Mouse (Mus musculus): ENCODE measurements around the gene Zfp212. TPM values are rescaled to one million over a fixed set of nuclear protein-coding genes. Genes with fewer than 3 reads are reported as not detected.
"Not testable (repeated sequence)": the region's sequence is repeated elsewhere in the genome, so short reads cannot be mapped to it uniquely, and the experiment has no call there.

Gene Zfp212
- polyA plus RNA-seq, 1 experiment from 2014 or later: 14.0 TPM

DNA sequence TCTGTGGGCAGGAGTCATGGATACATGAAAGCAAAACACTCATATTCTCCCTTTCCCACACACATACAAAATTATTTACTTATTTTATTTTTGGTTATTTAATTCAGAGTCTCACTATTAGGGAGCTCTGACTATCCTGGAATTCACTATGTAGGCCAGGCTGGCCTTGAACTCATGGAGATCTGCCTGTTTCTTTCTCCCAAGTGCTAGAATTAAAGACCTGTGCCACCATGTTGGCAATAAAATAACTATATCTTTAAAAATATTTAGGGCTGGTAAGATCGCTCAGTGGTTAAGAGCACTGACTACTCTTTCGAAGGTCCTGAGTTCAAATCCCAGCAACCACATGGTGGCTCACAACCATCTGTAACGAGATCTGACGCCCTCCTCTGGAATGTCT is 27.1 kb downstream of the Zfp212 start:
- Histone ChIP-seq H3K9me3 (replicated peaks; ENCODE audit: control insufficient read depth, low read length) (no peaks in the 10 kb centered on the region), H3K4me3 (ENCODE audit: low read depth, low read length) (no peak overlapping the region), H3K4me1 (ENCODE audit: control insufficient read depth, insufficient read depth, low read length) (no peaks in the 10 kb centered on the region), H3K36me3 (replicated peaks; ENCODE audit: control insufficient read depth, insufficient read depth, low read depth, low read length) (no peaks in the 10 kb centered on the region), H3K4me2 (ENCODE audit: low read depth, low read length) (no peak overlapping the region), H3K9ac (replicated peaks; ENCODE audit: low read length) (no peak overlapping the region), H3K27ac (replicated peaks; ENCODE audit: low read depth, low read length) (no peak overlapping the region), H3K27me3 (ENCODE audit: control insufficient read depth, insufficient read depth, low read length) (no peaks in the 10 kb centered on the region)
- 94% methylated on average over 4 of the region's 4 CpGs for WGBS
- no peak for ATAC-seq (replicated peaks; ENCODE audit: insufficient number of reproducible peaks, low FRiP score, low TSS enrichment, low read depth)
- DNase-seq (ENCODE audit: low spot score): no peak

DNA sequence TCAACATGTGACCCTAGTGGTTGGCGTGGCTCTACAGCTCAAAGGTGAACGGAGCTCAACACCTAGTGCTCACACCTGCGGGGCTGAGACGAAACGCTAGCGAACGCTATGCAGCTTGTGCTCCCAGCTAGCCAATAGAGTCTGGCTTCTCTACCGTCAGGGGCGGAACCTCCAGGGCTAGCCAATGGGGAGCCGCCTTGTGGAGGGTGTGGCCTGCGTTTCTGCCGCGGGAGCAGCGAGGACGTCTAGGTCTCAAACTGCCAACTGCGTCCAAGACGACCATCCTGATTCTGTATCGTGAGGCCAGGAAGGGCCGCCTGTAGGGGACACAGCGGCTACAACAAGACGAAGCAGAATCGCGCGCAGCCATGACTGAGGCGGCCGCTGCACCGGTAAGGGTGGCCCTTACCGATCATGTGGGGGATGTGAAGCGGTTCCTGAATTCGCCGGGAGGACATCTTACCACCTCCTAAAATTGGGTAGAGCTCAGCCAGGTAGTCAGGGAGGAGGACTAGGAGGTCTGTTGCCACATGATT is 33.0 kb downstream of the Zfp212 start, which contains the start of gene Zfp956:
Gene Zfp956 (plus strand): TSS at position 200 of the 536 bp plus-strand sequence.
- Histone ChIP-seq H3K4me1 (ENCODE audit: control insufficient read depth, insufficient read depth, low read length) (no peaks in the 10 kb centered on the region), H3K36me3 (replicated peaks; ENCODE audit: control insufficient read depth, insufficient read depth, low read depth, low read length) (no peaks in the 10 kb centered on the region; the same call in none of the 2 replicates), H3K9me3 (replicated peaks; ENCODE audit: control insufficient read depth, low read length) (no peaks in the 10 kb centered on the region), H3K4me3 (ENCODE audit: low read depth, low read length) (peak within 1 kb of the TSS; percentile 64), H3K9ac (replicated peaks; ENCODE audit: low read length) (peak within 1 kb of the TSS; percentile 67), H3K4me2 (ENCODE audit: low read depth, low read length) (peak within 1 kb of the TSS; percentile 74), H3K27ac (replicated peaks; ENCODE audit: low read depth, low read length) (0 out of 2 replicates have a peak within 1 kb of the TSS, but pooled peaks have one; percentile 28), H3K27me3 (ENCODE audit: control insufficient read depth, insufficient read depth, low read length) (no peaks in the 10 kb centered on the region)
- DNase-seq (ENCODE audit: low spot score) (peak; percentile 94), ATAC-seq (replicated peaks; ENCODE audit: insufficient number of reproducible peaks, low FRiP score, low TSS enrichment, low read depth) (peak; percentile 98)
- WGBS: under 1% methylated on average over 31 of the region's 31 CpGs

DNA sequence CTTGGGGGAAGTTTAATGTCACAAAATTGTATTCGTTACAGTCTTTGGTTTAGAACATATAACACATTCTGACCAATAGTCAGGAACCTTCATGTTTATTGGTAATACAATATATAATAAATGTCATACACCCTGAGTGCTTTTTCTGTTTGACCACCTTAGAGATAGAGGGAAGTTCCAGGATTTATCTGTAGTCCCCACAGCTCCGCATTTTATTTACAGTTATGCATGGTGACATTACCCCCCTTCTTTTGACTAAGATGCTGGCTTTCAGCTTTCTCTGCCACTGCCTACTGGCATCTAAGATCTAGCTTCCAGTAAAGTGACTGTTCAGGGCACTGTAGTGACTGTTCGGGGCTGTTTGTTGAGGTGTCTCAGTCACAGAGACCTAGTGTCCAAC is 34.1 kb downstream of the Zfp212 start:
- H3K4me3 ChIP-seq (ENCODE audit: low read depth, low read length): no peak overlapping the region
- DNase-seq (ENCODE audit: low spot score) (no peak), ATAC-seq (replicated peaks; ENCODE audit: insufficient number of reproducible peaks, low FRiP score, low TSS enrichment, low read depth) (no peak)
- no peaks in the 10 kb centered on the region for H3K27me3 ChIP-seq (ENCODE audit: control insufficient read depth, insufficient read depth, low read length)
- 93% methylated on average over 3 of the region's 3 CpGs for WGBS
- no peak overlapping the region for H3K9ac ChIP-seq (replicated peaks; ENCODE audit: low read length)
- no peak overlapping the region for H3K4me2 ChIP-seq (ENCODE audit: low read depth, low read length)
- H3K27ac ChIP-seq (replicated peaks; ENCODE audit: low read depth, low read length): no peak overlapping the region
- no peaks in the 10 kb centered on the region for H3K4me1 ChIP-seq (ENCODE audit: control insufficient read depth, insufficient read depth, low read length)
- H3K36me3 ChIP-seq (replicated peaks; ENCODE audit: control insufficient read depth, insufficient read depth, low read depth, low read length): no peaks in the 10 kb centered on the region; the same call in none of the 2 replicates
- H3K9me3 ChIP-seq (replicated peaks; ENCODE audit: control insufficient read depth, low read length): no peaks in the 10 kb centered on the region

DNA sequence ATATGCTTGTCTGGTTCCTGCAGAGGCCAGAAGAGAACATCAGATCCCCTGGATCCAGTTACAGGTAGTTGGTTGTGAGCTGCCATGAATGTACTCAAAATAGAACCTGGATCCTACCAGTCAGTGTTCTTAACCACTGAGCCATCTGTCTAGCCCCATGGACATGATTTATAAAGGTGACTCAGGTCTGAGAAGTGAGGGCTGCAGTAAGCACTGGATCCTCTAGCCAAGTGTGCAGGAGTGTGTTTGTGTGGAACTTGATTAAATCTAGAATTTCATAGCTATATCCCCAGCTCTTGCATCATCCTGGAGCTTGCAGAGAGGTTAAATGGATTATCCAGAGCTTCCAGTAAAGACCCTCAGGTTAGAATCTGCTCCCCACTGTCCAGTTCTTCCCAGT is 37.5 kb downstream of the Zfp212 start:
- H3K4me2 ChIP-seq (ENCODE audit: low read depth, low read length): no peak overlapping the region
- H3K9ac ChIP-seq (replicated peaks; ENCODE audit: low read length): no peak overlapping the region
- no peaks in the 10 kb centered on the region for H3K27me3 ChIP-seq (ENCODE audit: control insufficient read depth, insufficient read depth, low read length)
- DNase-seq (ENCODE audit: low spot score) (no peak), ATAC-seq (replicated peaks; ENCODE audit: insufficient number of reproducible peaks, low FRiP score, low TSS enrichment, low read depth) (no peak)
- H3K4me1 ChIP-seq (ENCODE audit: control insufficient read depth, insufficient read depth, low read length): no peaks in the 10 kb centered on the region
- H3K36me3 ChIP-seq (replicated peaks; ENCODE audit: control insufficient read depth, insufficient read depth, low read depth, low read length): no peaks in the 10 kb centered on the region; the same call in none of the 2 replicates
- H3K9me3 ChIP-seq (replicated peaks; ENCODE audit: control insufficient read depth, low read length): no peaks in the 10 kb centered on the region
- no peak overlapping the region for H3K27ac ChIP-seq (replicated peaks; ENCODE audit: low read depth, low read length)
- H3K4me3 ChIP-seq (ENCODE audit: low read depth, low read length): no peak overlapping the region

DNA sequence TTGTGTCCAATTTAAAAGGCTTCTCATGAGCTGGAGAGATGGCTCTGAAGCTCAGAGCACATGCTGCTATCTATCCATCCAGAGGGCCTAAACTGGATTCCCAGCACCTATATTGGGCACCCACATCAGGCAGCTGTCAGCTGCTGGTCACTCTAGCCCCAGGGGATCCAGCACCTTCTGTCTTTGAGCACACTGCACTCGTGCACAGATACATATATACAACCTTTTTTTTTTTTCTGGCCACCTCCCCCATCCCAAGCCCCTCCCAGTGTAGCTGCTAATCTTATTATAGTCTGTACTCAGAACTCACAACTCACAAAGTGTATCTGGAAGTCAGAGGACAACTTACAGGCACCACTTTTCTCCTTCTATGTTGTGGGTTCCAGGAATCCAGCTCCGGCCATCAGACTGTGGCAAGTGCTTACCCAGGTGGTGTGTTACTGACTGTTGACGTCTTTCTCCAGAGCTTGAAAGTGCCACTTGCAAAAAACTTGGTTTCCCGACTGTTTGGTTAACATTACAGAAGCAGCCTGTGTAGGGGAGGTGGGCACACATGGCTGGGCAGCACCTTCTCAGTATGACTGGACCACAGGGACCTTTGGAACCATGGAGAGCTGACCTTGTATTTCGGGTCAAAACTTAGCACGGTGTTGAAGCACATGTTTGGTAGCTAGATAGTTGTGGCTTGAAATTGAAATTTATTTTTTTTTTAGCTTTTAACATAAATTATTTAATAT is 40.6 kb downstream of the Zfp212 start:
- no peak for ATAC-seq (replicated peaks; ENCODE audit: insufficient number of reproducible peaks, low FRiP score, low TSS enrichment, low read depth)
- DNase-seq (ENCODE audit: low spot score): no peak
- H3K9ac ChIP-seq (replicated peaks; ENCODE audit: low read length): no peak overlapping the region
- H3K4me3 ChIP-seq (ENCODE audit: low read depth, low read length): no peak overlapping the region
- no peak overlapping the region for H3K4me2 ChIP-seq (ENCODE audit: low read depth, low read length)
- no peaks in the 10 kb centered on the region for H3K9me3 ChIP-seq (replicated peaks; ENCODE audit: control insufficient read depth, low read length)
- H3K36me3 ChIP-seq (replicated peaks; ENCODE audit: control insufficient read depth, insufficient read depth, low read depth, low read length): no peaks in the 10 kb centered on the region; the same call in none of the 2 replicates
- no peaks in the 10 kb centered on the region for H3K27me3 ChIP-seq (ENCODE audit: control insufficient read depth, insufficient read depth, low read length)
- no peak overlapping the region for H3K27ac ChIP-seq (replicated peaks; ENCODE audit: low read depth, low read length)
- WGBS: 85% methylated on average over 6 of the region's 6 CpGs
- no peaks in the 10 kb centered on the region for H3K4me1 ChIP-seq (ENCODE audit: control insufficient read depth, insufficient read depth, low read length)

DNA sequence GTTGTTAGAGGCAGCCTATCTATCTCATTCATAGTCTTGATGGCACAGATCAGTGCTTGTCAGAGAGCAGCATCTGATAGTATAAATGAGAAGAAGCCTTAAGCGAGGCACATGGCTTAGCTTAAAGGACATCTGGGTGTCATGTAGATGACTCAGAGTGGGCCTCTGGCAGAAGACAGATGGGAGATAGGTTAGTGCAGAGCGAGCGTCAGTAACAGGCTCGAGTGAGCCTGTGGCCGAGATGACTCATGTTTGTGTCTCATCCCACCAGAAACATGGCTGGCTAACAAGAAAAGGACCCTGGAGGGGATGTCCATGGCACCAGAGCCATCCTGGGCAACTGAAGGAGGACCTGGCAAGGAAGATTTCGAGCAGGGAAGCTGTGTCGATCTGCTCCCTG is 42.8 kb downstream of the Zfp212 start:
- H3K9ac ChIP-seq (replicated peaks; ENCODE audit: low read length): no peak overlapping the region
- H3K4me1 ChIP-seq (ENCODE audit: control insufficient read depth, insufficient read depth, low read length): no peaks in the 10 kb centered on the region
- H3K4me2 ChIP-seq (ENCODE audit: low read depth, low read length): no peak overlapping the region
- no peak overlapping the region for H3K27ac ChIP-seq (replicated peaks; ENCODE audit: low read depth, low read length)
- DNase-seq (ENCODE audit: low spot score): no peak
- no peak for ATAC-seq (replicated peaks; ENCODE audit: insufficient number of reproducible peaks, low FRiP score, low TSS enrichment, low read depth)
- no peaks in the 10 kb centered on the region for H3K27me3 ChIP-seq (ENCODE audit: control insufficient read depth, insufficient read depth, low read length)
- H3K4me3 ChIP-seq (ENCODE audit: low read depth, low read length): no peak overlapping the region
- no peaks in the 10 kb centered on the region for H3K9me3 ChIP-seq (replicated peaks; ENCODE audit: control insufficient read depth, low read length)
- 93% methylated on average over 7 of the region's 7 CpGs for WGBS
- no peaks in the 10 kb centered on the region; the same call in 1 of the 2 replicates for H3K36me3 ChIP-seq (replicated peaks; ENCODE audit: control insufficient read depth, insufficient read depth, low read depth, low read length)

DNA sequence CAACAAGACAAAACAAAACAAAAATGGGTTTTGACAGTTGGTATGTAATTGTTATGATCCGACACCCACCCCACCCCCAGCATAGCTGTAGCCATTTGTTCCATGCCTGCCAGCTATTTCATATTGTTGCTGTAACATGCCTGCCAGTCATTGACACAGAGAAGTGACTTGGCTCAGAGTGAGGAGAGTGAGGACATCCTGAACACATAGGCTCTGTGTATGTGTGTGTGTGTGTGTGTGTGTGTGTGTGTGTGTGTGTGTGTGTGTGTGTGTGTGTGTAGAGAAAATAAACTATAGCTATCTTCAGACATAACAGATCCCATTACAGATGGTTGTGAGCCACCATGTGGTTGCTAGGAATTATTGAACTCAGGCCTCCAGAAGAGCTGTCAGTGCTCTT is 47.9 kb downstream of the Zfp212 start:
- not testable (repeated sequence) for DNase-seq (ENCODE audit: low spot score); ATAC-seq (replicated peaks; ENCODE audit: insufficient number of reproducible peaks, low FRiP score, low TSS enrichment, low read depth); H3K36me3 ChIP-seq (replicated peaks; ENCODE audit: control insufficient read depth, insufficient read depth, low read depth, low read length); H3K27me3 ChIP-seq (ENCODE audit: control insufficient read depth, insufficient read depth, low read length); H3K4me3 ChIP-seq (ENCODE audit: low read depth, low read length); H3K4me1 ChIP-seq (ENCODE audit: control insufficient read depth, insufficient read depth, low read length); H3K27ac ChIP-seq (replicated peaks; ENCODE audit: low read depth, low read length); H3K9ac ChIP-seq (replicated peaks; ENCODE audit: low read length); H3K9me3 ChIP-seq (replicated peaks; ENCODE audit: control insufficient read depth, low read length); H3K4me2 ChIP-seq (ENCODE audit: low read depth, low read length)
- 53% methylated on average over 1 of the region's 1 CpGs for WGBS

DNA sequence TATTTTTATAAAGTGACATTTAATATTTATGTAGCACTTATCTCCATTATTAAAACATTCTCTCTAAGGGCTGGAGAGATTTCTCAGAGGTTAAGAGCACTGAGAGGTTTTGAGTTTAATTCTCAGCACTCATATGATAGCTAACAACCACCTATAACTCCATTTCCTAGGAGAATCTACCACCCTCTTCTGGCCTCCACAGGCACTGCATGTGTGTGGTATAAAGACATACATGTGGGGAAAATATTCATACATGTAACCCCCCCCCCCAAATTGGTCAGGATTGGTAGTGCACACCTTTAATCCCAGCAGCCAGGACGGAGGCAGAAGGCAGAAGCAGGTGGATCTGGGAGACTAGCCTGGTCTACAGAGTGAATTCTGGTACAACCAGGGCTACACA is 54.3 kb downstream of the Zfp212 start:
- WGBS: 81% methylated on average over 1 of the region's 1 CpGs
- ATAC-seq (replicated peaks; ENCODE audit: insufficient number of reproducible peaks, low FRiP score, low TSS enrichment, low read depth) (no peak), DNase-seq (ENCODE audit: low spot score) (no peak)
- no peak overlapping the region for H3K4me2 ChIP-seq (ENCODE audit: low read depth, low read length)
- H3K4me1 ChIP-seq (ENCODE audit: control insufficient read depth, insufficient read depth, low read length): no peaks in the 10 kb centered on the region
- H3K4me3 ChIP-seq (ENCODE audit: low read depth, low read length): no peak overlapping the region
- no peak overlapping the region for H3K27ac ChIP-seq (replicated peaks; ENCODE audit: low read depth, low read length)
- H3K9me3 ChIP-seq (replicated peaks; ENCODE audit: control insufficient read depth, low read length): no peaks in the 10 kb centered on the region
- H3K27me3 ChIP-seq (ENCODE audit: control insufficient read depth, insufficient read depth, low read length): no peaks in the 10 kb centered on the region
- H3K9ac ChIP-seq (replicated peaks; ENCODE audit: low read length): no peak overlapping the region
- no peaks in the 10 kb centered on the region for H3K36me3 ChIP-seq (replicated peaks; ENCODE audit: control insufficient read depth, insufficient read depth, low read depth, low read length)
